Mouse (Mus musculus) retina, adult 2 months (tissue): ENCODE data around the gene Tmem104.

ENCODE experiments used
- DNase-seq: peaks from one replicate; pipeline ENCODE4 v3.0.0-alpha.2; 2012; ENCODE audit warnings: low read depth, low spot score

The Tmem104 gene

GRCm38 (mm10) chr11:115264862-115265668 lies 77.8 kb downstream of the Tmem104 start:
- no peak for DNase-seq

DNA sequence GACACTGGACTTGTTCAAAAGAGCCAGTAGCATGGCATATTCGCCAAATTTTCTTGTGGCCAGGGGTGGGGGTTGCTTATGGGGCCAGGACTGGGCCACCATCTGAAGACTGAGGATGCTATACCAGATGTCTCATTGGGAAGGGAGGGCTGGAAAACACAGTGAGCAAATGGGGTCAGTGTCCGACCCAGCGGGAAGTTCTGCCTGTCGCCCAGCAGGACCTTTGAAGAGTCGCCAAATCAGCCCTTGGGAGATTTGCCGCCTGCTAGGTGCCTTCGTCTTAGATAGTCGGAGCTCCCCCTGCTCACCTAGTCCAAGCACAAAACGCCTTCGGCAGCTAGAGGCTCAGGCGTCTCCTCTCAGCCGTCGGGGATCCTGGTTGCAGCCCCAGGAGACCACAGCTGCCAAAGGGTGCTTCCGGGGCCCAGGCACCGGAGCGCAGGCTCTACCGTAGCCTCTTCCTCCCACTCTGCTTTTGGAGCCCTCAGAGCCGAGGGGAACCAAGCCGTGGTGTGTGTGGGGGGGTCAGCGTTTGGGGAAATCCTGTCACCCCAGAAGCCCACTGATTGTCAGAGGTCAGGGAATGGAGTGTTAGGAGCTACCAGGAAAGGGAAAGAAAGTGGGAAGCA lies 78.6 kb downstream of the Tmem104 start:
- no peak for DNase-seq

DNA sequence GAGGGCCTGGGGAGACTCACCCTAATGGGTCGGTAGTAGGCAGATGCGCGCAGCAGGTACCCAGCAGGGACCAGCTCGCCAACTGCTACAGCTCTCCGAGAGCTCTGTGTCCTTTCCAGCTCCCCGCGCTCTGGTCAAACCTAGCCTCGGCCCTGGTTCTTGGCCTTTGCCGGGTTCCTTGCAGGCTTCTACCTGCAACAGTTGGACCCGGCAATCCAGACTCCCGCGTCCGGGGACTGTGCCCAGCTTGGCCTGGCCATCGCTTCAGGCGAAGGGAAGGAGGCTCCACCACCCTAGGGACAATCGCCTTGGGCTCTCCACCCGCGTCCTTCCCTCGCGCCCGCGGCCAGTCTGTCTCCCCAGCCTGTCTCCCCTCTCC lies 79.1 kb downstream of the Tmem104 start:
- DNase-seq: no peak

- no peak for DNase-seq
Observed at GRCm38 (mm10) chr11:115267061-115267883, 80.0 kb downstream of the Tmem104 start, which contains the start of gene Grin2c. Gene Grin2c (minus strand): TSS chr11:115267243.

- DNase-seq: no peak
Observed at GRCm38 (mm10) chr11:115267958-115268357, 80.7 kb downstream of the Tmem104 start.

DNA sequence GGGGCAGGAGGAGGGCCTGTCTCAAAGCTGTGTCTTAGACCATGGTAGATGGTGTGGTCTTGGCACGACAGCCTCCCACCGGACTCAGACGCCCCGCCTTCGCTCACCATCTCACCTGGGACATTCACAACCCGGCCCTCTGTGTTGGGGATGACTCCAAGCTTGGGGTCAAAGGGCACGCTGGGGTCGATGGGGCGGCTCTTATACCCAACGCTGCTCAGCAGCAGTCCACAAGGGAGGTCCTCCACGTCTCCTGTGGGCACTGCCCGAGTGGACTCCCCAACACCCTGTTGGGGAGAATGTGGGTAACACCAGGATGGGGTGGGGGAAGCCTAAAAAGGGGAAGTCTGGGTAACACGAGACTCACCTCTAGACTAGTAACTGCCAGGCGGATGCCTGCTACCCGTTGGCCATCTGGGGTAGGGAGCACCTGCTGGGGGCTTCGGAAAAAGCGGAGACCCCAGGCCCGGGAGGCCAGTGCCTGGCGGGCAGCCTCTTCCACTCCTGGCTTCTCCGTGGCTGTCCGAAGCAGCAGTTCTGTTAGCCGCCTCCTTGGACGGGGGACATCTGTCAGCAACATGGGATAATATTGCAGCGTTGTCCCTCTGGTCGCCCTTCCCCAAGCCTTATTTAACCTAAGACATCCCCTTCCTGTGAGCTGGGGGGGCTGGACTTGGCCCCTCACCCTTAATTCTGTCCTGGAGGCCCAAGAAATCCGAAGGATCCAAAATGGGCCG lies 82.2 kb downstream of the Tmem104 start:
- DNase-seq: no peak

GRCm38 (mm10) chr11:115270148-115270861 lies 83.0 kb downstream of the Tmem104 start:
- peak; percentile 61 for DNase-seq

GRCm38 (mm10) chr11:115271052-115271451 lies 83.8 kb downstream of the Tmem104 start:
- DNase-seq: no peak

DNA sequence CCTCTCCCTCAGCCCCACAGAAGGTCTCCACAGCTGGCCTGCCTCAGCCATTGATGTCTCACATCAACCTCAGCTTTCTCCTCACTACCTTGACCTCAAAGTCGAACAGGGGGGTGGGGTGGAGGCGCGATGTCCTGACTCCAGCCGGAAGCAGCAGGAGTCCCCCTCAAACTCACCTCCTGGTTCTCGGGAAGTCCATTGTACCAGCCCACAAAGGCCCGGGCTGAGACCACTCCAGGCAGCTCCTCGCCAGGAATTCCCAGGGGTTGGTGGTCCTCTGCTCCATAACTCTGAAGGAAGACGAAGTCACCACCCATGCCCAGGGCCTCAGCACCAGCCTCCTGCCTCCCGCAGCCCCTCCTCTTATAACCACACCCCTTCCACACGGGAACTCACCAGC lies 84.2 kb downstream of the Tmem104 start:
- DNase-seq: no peak

- no peak for DNase-seq
Observed at GRCm38 (mm10) chr11:115272894-115273498, 85.7 kb downstream of the Tmem104 start.

DNA sequence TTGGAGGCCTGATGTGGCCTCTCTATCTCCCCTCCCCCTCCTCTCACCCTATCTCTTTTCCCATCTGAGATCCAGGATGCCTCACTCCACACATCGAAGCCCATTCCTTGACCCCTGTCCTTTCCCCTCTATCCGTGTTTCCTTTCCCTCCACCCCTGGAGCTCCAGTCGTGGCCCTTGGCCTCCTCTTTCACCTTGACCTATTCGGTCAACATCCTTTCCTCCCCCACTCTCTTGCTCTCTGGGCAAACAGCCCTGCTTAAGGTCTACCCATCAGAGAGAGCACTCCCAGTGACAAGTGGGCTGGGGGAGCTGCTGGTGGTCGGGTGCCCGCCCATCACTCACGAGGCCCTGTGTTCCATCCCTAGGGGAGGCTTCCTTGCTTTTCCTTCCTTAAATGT lies 86.4 kb downstream of the Tmem104 start:
- no peak for DNase-seq

- DNase-seq: no peak
Observed at GRCm38 (mm10) chr11:115274178-115274577, 86.9 kb downstream of the Tmem104 start.

DNA sequence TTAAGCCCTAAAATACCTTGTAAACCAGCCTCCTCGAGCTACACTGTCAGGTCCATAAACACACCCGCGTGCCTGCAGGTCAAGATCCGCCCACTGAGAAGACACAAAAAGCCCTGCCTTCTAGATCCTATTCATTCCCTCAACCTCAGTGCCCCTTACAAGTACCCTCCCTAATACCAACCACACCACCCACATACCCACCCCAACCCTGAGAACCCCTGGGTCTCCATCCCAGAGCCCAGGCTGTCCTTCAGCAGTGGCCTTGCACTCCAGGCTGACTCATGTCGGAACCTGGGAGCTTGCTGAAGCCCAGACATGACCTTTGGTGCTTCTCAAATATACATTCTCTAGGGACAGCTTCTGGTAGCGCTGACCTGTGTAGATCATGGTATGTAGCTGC lies 87.5 kb downstream of the Tmem104 start:
- no peak for DNase-seq

GRCm38 (mm10) chr11:115275509-115275908 lies 88.2 kb downstream of the Tmem104 start:
- no peak for DNase-seq

- DNase-seq: no peak
Observed at GRCm38 (mm10) chr11:115275954-115276353, 88.7 kb downstream of the Tmem104 start.

DNA sequence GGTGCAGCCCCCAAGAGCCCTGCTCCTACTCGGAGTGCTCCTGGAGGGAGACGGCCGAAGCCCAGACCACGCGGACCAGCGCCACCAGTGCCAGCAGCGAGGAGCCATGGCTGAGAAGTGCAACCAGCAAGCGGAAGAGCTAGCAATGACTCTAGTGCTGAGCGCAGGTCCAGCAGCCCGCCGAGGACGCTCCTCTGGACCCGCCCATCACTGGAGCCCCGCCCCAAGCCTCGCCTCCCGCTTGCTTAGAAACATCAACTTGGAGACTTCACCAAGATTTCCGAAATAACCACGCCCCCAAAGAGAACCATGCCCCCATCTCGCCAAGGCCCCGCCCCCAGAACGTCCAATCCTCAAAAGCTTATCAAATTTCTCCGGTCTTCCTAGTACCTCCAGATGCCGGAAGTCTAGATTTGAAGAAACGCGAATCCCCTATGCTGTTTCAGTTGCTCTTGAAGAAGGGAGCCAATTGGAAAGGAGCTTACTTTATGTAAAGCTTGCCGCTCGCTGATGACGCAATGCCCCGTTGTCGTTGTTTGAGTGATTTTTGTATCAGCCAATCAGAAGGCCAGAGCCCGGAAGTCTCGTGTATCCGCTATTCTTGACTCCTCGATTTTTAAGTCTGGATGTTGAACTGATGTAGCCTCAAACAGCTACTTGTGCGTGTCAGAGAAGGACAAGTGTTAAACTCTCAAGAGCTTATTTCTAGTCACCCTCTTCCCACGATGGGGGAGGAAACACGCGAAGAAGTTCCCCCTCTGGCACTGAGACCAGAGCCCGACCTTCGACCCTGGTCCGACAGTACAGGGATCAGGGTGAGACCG lies 89.7 kb downstream of the Tmem104 start, which contains the start of gene Fdxr:
Gene Fdxr (minus strand): TSS at position 271 of the 824 bp plus-strand sequence.
- DNase-seq: peak; percentile 99

DNA sequence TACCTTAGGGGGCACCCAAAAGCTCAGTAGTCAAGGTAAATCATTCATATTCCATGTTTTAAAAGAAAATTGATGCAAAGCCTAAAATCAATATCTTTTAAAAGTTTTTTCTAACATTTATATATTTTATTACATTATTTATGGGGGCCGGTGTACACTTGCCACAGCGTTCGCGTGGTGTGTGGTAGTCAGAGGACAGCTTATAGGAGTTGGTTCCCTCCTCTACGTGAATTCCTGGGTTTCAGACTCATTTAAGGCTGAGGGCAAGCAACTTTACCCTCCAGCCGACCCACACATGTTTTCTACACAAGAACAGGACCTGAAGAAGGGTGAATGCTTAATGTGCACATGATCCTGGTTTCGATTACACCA lies 90.3 kb downstream of the Tmem104 start:
- no peak for DNase-seq

- DNase-seq: no peak
Observed at GRCm38 (mm10) chr11:115278176-115278575, 90.9 kb downstream of the Tmem104 start.

- no peak for DNase-seq
Observed at GRCm38 (mm10) chr11:115279726-115280125, 92.4 kb downstream of the Tmem104 start.

DNA sequence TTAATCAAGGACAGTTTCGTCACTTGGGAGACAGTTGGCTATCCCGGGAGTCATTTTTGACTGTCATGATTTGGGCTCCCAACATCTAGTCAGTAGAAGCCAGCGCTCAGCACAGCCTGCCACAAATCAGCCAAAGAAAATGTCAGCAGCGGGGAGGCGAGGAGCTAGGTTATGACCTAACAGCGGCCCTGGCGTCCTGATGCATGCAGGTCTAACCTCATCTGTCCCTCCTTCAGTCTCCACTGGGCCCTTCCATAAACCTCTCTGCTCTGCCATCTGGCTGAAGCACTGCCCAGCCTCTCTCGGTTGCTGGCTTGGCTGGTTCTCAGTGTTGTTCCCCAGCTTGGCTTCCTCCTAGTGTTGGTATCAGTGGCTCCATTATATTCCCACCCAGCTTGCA lies 95.0 kb downstream of the Tmem104 start:
- no peak for DNase-seq
